Mouse (Mus musculus): ENCODE measurements at regions not wholly inside any gene's neighbourhood (a gene's known extent, or its start where the extent isn't known, plus 50 kb on each side); places are given as distances from the start of the nearest gene placed in this dataset.

DNA sequence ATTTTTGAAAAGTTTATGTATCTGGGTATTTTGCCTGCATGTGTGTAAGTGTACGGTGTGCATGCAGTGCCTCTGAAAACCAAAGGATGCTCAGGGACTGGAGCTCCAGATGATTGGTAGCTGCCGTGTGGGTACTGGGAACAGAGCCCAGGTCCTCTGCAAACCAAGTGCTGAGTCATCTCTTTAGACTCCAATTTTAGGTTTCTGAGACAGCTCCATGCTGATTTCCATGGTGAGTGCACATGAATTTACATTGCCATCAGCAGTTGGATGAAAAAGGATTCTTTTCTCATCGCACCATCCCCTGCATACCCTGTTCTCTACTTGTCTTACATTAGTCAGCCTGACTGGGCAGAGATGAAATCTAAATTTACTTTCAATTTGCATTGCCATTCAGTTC, 122.1 kb upstream of the Otogl start:
- DNase-seq (ENCODE audit: low spot score in 2 of 2) = no peak

DNA sequence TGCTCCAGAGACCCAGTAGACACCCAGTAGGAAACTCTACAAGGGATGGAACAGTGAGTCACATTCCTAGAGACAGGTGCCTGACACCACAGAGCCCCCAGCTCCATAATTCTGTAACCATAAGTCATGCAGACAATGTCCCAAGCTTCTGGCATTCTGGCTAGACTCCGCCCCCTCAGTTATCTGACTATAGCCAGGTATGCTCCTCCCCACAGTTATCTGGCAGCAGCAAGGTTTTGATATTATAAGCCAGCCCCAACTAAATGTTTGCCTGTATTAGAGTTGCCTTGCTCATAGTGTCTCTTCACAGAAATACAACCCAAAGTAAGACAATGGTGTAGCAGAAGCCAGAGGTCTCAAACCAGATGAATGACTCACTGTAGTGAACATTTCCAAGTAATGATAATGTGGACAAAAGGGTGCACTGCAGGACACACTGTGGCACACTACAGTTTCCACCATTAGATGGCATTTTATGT, 121.4 kb upstream of the Otogl start:
- peak; percentile 52 to 64 for DNase-seq (ENCODE audit: low spot score in 2 of 2)

DNA sequence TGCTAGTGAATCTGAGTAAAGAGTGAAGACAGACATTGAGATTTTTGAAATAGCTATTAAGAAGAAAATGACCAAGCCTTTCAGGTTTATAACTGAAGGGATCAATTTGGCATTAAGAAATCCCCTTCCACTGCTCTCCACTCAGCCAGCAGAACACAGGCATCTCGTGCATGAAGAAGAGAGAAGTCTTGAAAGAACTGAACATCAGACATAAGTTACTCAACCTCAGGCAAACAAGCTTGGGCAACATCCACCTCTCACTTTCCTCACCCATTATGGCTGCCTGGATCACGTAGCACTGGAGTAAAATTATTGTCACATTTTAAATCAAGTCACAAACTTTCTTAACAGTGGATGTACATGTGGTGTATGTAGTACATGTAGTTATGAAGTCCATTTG, 115.6 kb upstream of the Otogl start:
- no peak for DNase-seq (ENCODE audit: low spot score in 2 of 2)

DNA sequence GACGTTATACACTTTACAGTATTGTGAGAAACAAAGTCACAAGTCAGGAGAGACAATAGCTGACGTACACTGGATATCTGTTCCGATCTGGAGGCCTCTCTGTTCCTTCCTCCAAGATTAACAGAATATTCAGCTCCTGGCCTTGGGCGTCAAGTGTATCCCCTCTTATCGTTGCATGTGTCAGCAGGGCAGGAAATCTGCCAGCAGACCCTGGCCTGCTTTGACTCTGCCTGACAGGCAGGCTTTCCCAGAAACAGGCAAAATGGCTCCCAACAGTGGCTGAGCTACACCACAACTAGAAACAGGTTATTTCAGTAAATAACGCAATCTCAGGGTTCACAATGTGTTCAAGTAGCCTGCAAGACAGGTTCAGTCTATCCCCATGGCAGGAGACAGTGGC, 112.3 kb upstream of the Otogl start:
- no peak for DNase-seq (ENCODE audit: low spot score in 2 of 2)

DNA sequence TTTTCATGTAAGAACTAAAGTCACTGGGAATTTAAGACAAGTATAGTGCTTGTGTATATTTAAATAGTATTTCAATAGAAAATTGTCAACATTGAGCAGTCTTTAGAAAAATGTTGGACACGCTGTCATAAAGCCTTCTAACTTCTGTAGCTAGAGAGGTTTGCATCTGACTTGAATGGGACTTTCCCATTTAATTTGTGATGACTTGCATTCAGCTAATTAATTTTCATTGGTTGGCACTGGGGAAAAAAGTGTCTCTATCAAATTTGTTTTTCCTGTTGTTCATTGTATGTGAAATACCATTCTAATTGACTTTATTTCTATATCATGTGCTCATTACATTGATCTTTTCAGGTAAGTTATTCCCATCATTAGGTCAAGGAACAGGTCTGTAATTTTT, 104.6 kb upstream of the Otogl start:
- DNase-seq (ENCODE audit: low spot score in 2 of 2) = no peak

DNA sequence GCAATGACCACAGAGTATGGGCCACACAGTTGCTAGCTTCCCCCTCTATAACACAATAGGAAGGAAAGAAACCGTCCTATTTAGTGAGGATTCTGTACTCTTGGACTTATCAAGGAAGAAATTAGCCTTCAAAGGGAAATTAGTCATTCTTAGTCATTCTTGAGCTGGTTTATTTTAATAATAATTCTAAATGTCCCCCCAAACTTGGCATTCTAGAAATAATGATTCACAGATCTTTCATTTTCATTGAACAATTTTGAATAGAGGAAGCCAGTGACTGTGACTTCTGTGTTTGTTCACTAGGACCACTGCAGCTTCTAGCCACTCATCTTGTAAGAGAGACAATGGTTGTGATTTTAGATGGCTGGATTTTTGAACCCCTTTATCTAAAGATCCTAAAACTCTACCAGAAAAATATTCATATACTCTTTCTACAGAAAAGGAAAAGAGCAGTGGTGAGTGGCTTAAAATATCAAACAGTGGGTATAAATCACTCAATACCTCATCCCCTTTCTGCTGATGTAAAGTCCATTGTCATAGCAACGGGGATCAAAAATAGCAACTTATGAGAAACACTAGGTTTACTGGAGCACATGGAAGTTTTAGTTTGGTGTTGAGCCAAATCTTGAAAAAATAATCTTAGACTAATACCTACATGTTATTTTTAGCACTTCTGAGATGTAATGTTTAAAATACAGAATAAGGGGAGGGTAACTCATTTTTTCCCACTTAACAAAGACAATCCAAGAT, 83.1 kb upstream of the Otogl start:
- DNase-seq (ENCODE audit: low spot score in 2 of 2) = no peak

DNA sequence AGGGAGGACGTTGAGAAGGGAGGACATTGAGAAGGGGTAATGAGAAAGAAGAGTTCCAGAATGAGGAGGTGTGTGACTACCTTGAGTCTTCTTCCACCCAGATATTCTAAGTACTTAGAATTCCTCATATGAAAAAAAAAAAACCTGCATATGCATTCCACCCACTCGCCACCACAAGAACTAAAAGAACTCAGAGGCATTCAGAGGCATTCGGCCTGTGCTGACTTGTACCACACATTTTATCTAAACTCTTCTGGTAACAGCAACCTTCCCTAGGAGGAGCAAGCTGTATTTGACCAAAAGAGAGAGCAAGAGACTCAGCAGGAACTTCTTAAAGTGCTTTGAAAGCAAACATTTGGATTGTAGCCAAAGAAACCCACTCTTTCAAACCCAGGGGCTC, 80.7 kb upstream of the Otogl start:
- DNase-seq (ENCODE audit: low spot score in 2 of 2) = no peak

DNA sequence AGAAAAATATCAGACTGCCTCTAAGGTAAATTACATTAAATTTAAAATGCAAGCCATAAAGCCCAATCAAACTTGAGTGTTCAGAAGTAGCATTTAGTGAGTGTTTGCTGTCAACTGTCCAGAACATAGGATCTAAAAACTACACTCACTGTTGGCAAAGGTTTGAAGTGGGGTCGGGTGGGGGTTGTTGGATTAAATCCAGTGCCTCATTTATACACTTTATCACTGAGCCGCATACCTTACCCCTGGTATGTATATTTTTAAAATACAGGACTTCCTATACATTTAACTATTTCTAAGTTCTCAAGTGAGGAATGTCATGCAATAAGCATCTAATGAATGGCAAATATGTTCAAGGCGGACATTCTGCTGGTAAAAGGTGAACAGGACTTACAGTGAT, 78.6 kb upstream of the Otogl start:
- DNase-seq (ENCODE audit: low spot score in 2 of 2) = no peak

DNA sequence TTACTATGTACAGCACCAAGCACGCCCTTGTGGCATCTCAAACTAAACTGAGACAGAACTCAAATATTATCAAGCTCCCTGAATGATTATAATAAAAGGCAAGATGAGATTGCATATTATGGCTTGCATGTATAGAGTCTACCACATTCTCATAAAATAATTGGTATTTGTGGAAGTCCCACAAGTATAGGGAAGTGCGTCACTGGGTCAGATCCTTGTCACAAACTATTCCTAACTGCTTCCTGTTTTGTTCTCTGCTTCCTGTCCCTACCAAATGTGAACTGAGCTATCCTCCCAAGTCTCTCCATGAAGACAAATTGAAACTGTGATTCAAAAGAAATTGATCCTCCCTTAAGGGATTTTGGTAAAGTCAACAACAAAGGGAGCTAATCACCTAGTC, 78.0 kb upstream of the Otogl start:
- no peak for DNase-seq (ENCODE audit: low spot score in 2 of 2)

GRCm38 (mm10) chr10:107982632-107983031, 70.7 kb upstream of the Otogl start:
- no peak for DNase-seq (ENCODE audit: low spot score in 2 of 2)

GRCm38 (mm10) chr10:107982082-107982481, 70.1 kb upstream of the Otogl start:
- DNase-seq (ENCODE audit: low spot score in 2 of 2) = no peak

- DNase-seq (ENCODE audit: low spot score in 2 of 2) = no peak
Observed at GRCm38 (mm10) chr10:107976392-107976965, 64.5 kb upstream of the Otogl start.

- DNase-seq (ENCODE audit: low spot score in 2 of 2) = no peak
Observed at GRCm38 (mm10) chr10:107971748-107972147, 59.8 kb upstream of the Otogl start.

GRCm38 (mm10) chr10:107966996-107967395, 55.1 kb upstream of the Otogl start:
- DNase-seq (ENCODE audit: low spot score in 2 of 2) = no peak

- no peak for DNase-seq (ENCODE audit: low spot score in 2 of 2)
Observed at GRCm38 (mm10) chr10:107964022-107964421, 52.1 kb upstream of the Otogl start.

DNA sequence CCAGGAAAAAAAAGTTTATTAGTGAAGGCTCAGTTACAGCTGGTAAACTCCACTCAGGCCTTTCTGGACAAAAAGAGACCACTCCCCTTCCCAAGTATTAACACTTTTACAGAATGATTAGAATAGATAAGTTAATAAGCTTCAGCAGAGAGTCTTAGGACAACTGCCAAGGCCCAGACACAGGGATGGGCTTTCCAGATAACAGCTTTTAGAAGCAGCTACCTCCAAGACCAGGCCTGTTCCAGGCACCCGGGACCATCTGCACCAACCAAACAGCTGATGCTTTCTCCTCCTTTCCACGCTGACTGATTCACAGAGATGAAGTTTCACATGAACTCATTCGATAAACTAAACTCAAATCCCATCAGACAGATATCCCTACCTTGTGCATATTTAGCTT, 50.2 kb upstream of the Otogl start:
- DNase-seq (ENCODE audit: low spot score in 2 of 2) = no peak

Data from spleen, postnatal 4 days (tissue).